Mouse (Mus musculus) heart, postnatal 4 days (tissue): ENCODE results near the gene Flnc. TPM values are rescaled to one million over a fixed set of nuclear protein-coding genes. Genes with fewer than 3 reads are reported as not detected.
A peak's percentile ranks its signal among the peaks of the same experiment; 100 is the strongest.

Experiments
- DNase-seq: peaks from one replicate; pipeline ENCODE4 v3.0.0; 2021
- total RNA-seq, 2 experiments: library from RNA; stranded (reverse); gene quantifications; 2 replicates each; pipeline ENCODE4 v1.2.3; 2021

Flnc gene
- total RNA-seq, 2 experiments from 2014 or later = 303 to 309 TPM

GRCm38 (mm10) chr6:29432156-29432555 lies 900 bp upstream of the Flnc start:
- DNase-seq = peak; percentile 70

- DNase-seq = no peak
Observed at GRCm38 (mm10) chr6:29432676-29433037, 399 bp upstream of the Flnc start.

- DNase-seq = peak; percentile 74
Observed at GRCm38 (mm10) chr6:29433804-29434795, 1.0 kb downstream of the Flnc start.

GRCm38 (mm10) chr6:29434911-29435691 lies 2.0 kb downstream of the Flnc start:
- DNase-seq = peak; percentile 85

GRCm38 (mm10) chr6:29435940-29436451 lies 2.9 kb downstream of the Flnc start:
- DNase-seq = peak; percentile 61

- DNase-seq = peak; percentile 83
Observed at GRCm38 (mm10) chr6:29436461-29436934, 3.4 kb downstream of the Flnc start.

- DNase-seq = peak; percentile 49
Observed at GRCm38 (mm10) chr6:29439251-29439650, 6.2 kb downstream of the Flnc start.

- no peak for DNase-seq
Observed at GRCm38 (mm10) chr6:29439789-29440188, 6.7 kb downstream of the Flnc start.

- DNase-seq = peak; percentile 74
Observed at GRCm38 (mm10) chr6:29444773-29445172, 11.7 kb downstream of the Flnc start.

GRCm38 (mm10) chr6:29445354-29445753 lies 12.3 kb downstream of the Flnc start:
- peak; percentile 53 for DNase-seq

- DNase-seq = no peak
Observed at GRCm38 (mm10) chr6:29449858-29450257, 16.8 kb downstream of the Flnc start.

GRCm38 (mm10) chr6:29450667-29451066 lies 17.6 kb downstream of the Flnc start:
- DNase-seq = no peak

GRCm38 (mm10) chr6:29461502-29461901 lies 28.4 kb downstream of the Flnc start:
- DNase-seq = no peak

- DNase-seq = no peak
Observed at GRCm38 (mm10) chr6:29463388-29463787, 30.3 kb downstream of the Flnc start.

- DNase-seq = peak; percentile 93
Observed at GRCm38 (mm10) chr6:29467583-29468354, 34.7 kb downstream of the Flnc start, which contains the start of gene Atp6v1f. Gene Atp6v1f (plus strand): TSS chr6:29467718.

GRCm38 (mm10) chr6:29468851-29469250 lies 35.8 kb downstream of the Flnc start:
- no peak for DNase-seq

GRCm38 (mm10) chr6:29471137-29471536 lies 38.1 kb downstream of the Flnc start, which contains the start of gene Atp6v1fnb:
Gene Atp6v1fnb (plus strand): TSS chr6:29471437.
- DNase-seq = no peak

GRCm38 (mm10) chr6:29473941-29474691 lies 41.1 kb downstream of the Flnc start:
- DNase-seq = peak; percentile 75

GRCm38 (mm10) chr6:29474736-29475135 lies 41.7 kb downstream of the Flnc start:
- no peak for DNase-seq

- no peak for DNase-seq
Observed at GRCm38 (mm10) chr6:29482691-29483090, 49.6 kb downstream of the Flnc start.
